Comparison of ENCODE assay signal across 8 mouse cellular contexts in the genomic region with DNA sequence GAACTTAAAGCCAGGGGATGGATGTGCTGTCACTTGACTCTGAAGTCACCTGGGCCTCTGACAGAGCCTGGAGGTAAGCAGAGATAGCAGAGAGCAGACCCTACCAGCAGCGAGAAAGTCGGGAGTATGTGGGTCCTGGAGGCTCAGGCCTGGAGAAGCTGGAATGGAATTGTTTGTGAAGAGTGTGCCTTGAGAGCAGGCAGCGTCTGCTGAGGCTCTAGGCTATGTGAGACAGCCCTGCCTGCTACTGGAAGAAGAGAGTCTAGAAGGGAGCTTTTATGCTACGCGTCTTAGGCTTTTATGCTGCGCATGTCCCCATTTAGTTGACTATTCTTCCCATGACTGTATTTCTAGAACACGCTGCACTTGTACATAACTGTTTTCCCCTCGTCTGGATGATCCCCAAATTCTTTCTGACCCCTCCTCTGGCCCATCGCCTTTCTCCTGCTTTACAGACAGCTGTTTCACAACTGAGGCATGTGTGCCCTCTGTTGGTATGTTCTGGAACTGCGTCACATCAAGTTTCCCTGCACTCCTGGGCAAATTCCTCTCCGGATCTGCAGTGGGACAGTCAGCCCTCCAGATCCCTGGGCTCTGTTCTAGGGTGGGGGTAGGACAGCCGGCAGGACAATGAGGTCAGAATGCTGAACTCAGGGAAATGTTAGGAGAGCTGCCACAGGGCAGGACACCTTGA. TPM values are rescaled to one million over a fixed set of nuclear protein-coding genes. Genes with fewer than 3 reads are reported as not detected.
DNase-seq lines count a peak whose midpoint lies in the region; ATAC-seq and TF ChIP-seq lines count a peak whose summit lies in the region.

No protein-coding gene starts in this region.

- H3K36me3 ChIP-seq in testis, adult 2 months (ENCODE audit: control insufficient read depth, insufficient read depth, low read length), result no peaks in the 10 kb centered on the region
- no peaks in the 10 kb centered on the region for H3K36me3 ChIP-seq in embryonic facial prominence, embryonic 11.5 days (replicated peaks; ENCODE audit: control insufficient read depth, insufficient read depth, low read depth, low read length)
- H3K36me3 ChIP-seq in heart, embryonic 10.5 days, result peaks cover 5% of the 10 kb centered on the region; the same call in 1 of the 2 replicates
- H3K36me3 ChIP-seq in kidney, embryonic 14.5 days (ENCODE audit: control insufficient read depth, insufficient read depth, low read length), result no peaks in the 10 kb centered on the region
- H3K36me3 ChIP-seq in limb, embryonic 13.5 days, result peaks cover 25% of the 10 kb centered on the region
- H3K36me3 ChIP-seq in neural tube, embryonic 11.5 days (ENCODE audit: control insufficient read depth, insufficient read depth, low read length), result no peaks in the 10 kb centered on the region

- H3K4me1 ChIP-seq in testis, adult 2 months (ENCODE audit: control insufficient read depth, insufficient read depth, low read length), result no peaks in the 10 kb centered on the region
- H3K4me1 ChIP-seq in embryonic facial prominence, embryonic 11.5 days (ENCODE audit: control insufficient read depth, insufficient read depth, low read length), result no peaks in the 10 kb centered on the region
- peaks cover 24% of the 10 kb centered on the region for H3K4me1 ChIP-seq in heart, embryonic 10.5 days
- peaks cover 3% of the 10 kb centered on the region; the same call in 1 of the 2 replicates for H3K4me1 ChIP-seq in kidney, embryonic 14.5 days (ENCODE audit: control insufficient read depth, insufficient read depth, low read length)
- peaks cover 25% of the 10 kb centered on the region for H3K4me1 ChIP-seq in limb, embryonic 13.5 days
- no peaks in the 10 kb centered on the region for H3K4me1 ChIP-seq in neural tube, embryonic 11.5 days (ENCODE audit: control insufficient read depth, insufficient read depth, low read length)

- no peak overlapping the region for H3K4me3 ChIP-seq in testis, adult 2 months (ENCODE audit: control insufficient read depth, low read depth, low read length)
- H3K4me3 ChIP-seq in embryonic facial prominence, embryonic 11.5 days (ENCODE audit: low read depth, low read length), result no peak overlapping the region
- H3K4me3 ChIP-seq in heart, embryonic 10.5 days, result no peak overlapping the region
- no peak overlapping the region for H3K4me3 ChIP-seq in kidney, embryonic 14.5 days (ENCODE audit: low read length)
- H3K4me3 ChIP-seq in limb, embryonic 13.5 days, result no peak overlapping the region
- no peak overlapping the region for H3K4me3 ChIP-seq in neural tube, embryonic 11.5 days (ENCODE audit: low read depth, low read length)

- H3K27me3 ChIP-seq in testis, adult 2 months (ENCODE audit: control insufficient read depth, insufficient read depth, low read length), result no peaks in the 10 kb centered on the region
- no peaks in the 10 kb centered on the region for H3K27me3 ChIP-seq in embryonic facial prominence, embryonic 11.5 days (ENCODE audit: control insufficient read depth, insufficient read depth, low read length)
- no peaks in the 10 kb centered on the region for H3K27me3 ChIP-seq in heart, embryonic 10.5 days (ENCODE audit: insufficient read depth, poor library complexity, severe bottlenecking)
- no peaks in the 10 kb centered on the region for H3K27me3 ChIP-seq in kidney, embryonic 14.5 days (ENCODE audit: control insufficient read depth, insufficient read depth, low read length)
- no peaks in the 10 kb centered on the region for H3K27me3 ChIP-seq in limb, embryonic 13.5 days
- H3K27me3 ChIP-seq in neural tube, embryonic 11.5 days (ENCODE audit: control insufficient read depth, insufficient read depth, low read length), result no peaks in the 10 kb centered on the region

- TF ChIP-seq CTCF in testis, adult 2 months (IDR thresholded peaks at IDR 0.05; ENCODE audit: control insufficient read depth, insufficient read depth, insufficient replicate concordance, low read depth, low read length), result peak; percentile 71

- WGBS in embryonic facial prominence, embryonic 11.5 days, result 34% methylated on average over 12 of the region's 12 CpGs
- WGBS in heart, embryonic 10.5 days, result 28% methylated on average over 12 of the region's 12 CpGs
- 34% methylated on average over 12 of the region's 12 CpGs for WGBS in kidney, embryonic 14.5 days
- 22% methylated on average over 12 of the region's 12 CpGs for WGBS in limb, embryonic 13.5 days
- 35% methylated on average over 12 of the region's 12 CpGs for WGBS in neural tube, embryonic 11.5 days

- H3K4me2 ChIP-seq in embryonic facial prominence, embryonic 11.5 days (ENCODE audit: low read depth, low read length), result no peak overlapping the region
- H3K4me2 ChIP-seq in kidney, embryonic 14.5 days (replicated peaks; ENCODE audit: low read depth, low read length), result no peak overlapping the region; the same call in 1 of the 2 replicates
- H3K4me2 ChIP-seq in limb, embryonic 13.5 days (replicated peaks), result 0 out of 2 replicates have a peak overlapping the region, but pooled peaks have one; percentile 28
- H3K4me2 ChIP-seq in neural tube, embryonic 11.5 days (ENCODE audit: low read depth), result no peak overlapping the region

- H3K9me3 ChIP-seq in embryonic facial prominence, embryonic 11.5 days (replicated peaks; ENCODE audit: control insufficient read depth, low read length), result no peaks in the 10 kb centered on the region
- no peaks in the 10 kb centered on the region for H3K9me3 ChIP-seq in heart, embryonic 10.5 days
- H3K9me3 ChIP-seq in kidney, embryonic 14.5 days (ENCODE audit: control insufficient read depth, low read length), result no peaks in the 10 kb centered on the region
- H3K9me3 ChIP-seq in limb, embryonic 13.5 days, result no peaks in the 10 kb centered on the region
- no peaks in the 10 kb centered on the region for H3K9me3 ChIP-seq in neural tube, embryonic 11.5 days (ENCODE audit: control insufficient read depth, low read length)

- 0 out of 2 replicates have a peak, but pooled peaks have one; percentile 19 for ATAC-seq in embryonic facial prominence, embryonic 11.5 days (replicated peaks; ENCODE audit: insufficient number of reproducible peaks, low FRiP score, low TSS enrichment, low read depth)
- ATAC-seq in kidney, embryonic 14.5 days (ENCODE audit: low FRiP score, low TSS enrichment), result peak; percentile 40
- peak; percentile 60 for ATAC-seq in limb, embryonic 13.5 days (ENCODE audit: low FRiP score, low read depth)
- ATAC-seq in neural tube, embryonic 11.5 days (ENCODE audit: insufficient read depth, low FRiP score, low TSS enrichment), result peak; percentile 71

- DNase-seq in testis, postnatal 14 days (ENCODE audit: low spot score), result no peak
- DNase-seq in embryonic facial prominence, embryonic 11.5 days (ENCODE audit: low spot score), result peak; percentile 84
- DNase-seq in heart, embryonic 10.5 days (ENCODE audit: low spot score), result peak; percentile 85
- DNase-seq in neural tube, embryonic 11.5 days (ENCODE audit: low spot score), result peak; percentile 78
- peak; percentile 57 for DNase-seq in thymus, postnatal 14 days

- no peak overlapping the region for H3K9ac ChIP-seq in embryonic facial prominence, embryonic 11.5 days (replicated peaks; ENCODE audit: low read length)
- H3K9ac ChIP-seq in kidney, embryonic 14.5 days (ENCODE audit: low read depth, low read length), result no peak overlapping the region
- H3K9ac ChIP-seq in limb, embryonic 13.5 days, result 0 out of 2 replicates have a peak overlapping the region, but pooled peaks have one; percentile 27
- no peak overlapping the region for H3K9ac ChIP-seq in neural tube, embryonic 11.5 days (ENCODE audit: low read length)

- TF ChIP-seq POLR2A in testis, adult 2 months (IDR thresholded peaks at IDR 0.05; ENCODE audit: control insufficient read depth, low read depth, low read length), result no peak

- H3K27ac ChIP-seq in testis, adult 2 months (ENCODE audit: control insufficient read depth, insufficient read depth, low read depth, low read length), result no peak overlapping the region
- H3K27ac ChIP-seq in embryonic facial prominence, embryonic 11.5 days (replicated peaks; ENCODE audit: low read depth, low read length), result no peak overlapping the region
- peak overlapping the region; percentile 32; the same call in 1 of the 2 replicates for H3K27ac ChIP-seq in heart, embryonic 10.5 days
- H3K27ac ChIP-seq in kidney, embryonic 14.5 days (ENCODE audit: low read depth, low read length), result no peak overlapping the region
- peak overlapping the region; percentile 61; the same call in 1 of the 2 replicates for H3K27ac ChIP-seq in limb, embryonic 13.5 days
- H3K27ac ChIP-seq in neural tube, embryonic 11.5 days (ENCODE audit: low read depth, low read length), result no peak overlapping the region

RNA-seq across cellular contexts. Expression of gene L1td1, which starts 24.2 kb away (rescaled TPM):
- 0.49 and 0.59 TPM in 2 replicates for polyA plus RNA-seq in testis, adult 2 months (2012; rRNA removed)
- polyA plus RNA-seq in embryonic facial prominence, embryonic 11.5 days (2014; fragmentation: Nextera tagmentation; extraction: Ambion mirVana), result 0.24 and 0.32 TPM in 2 replicates
- 0.14 and 0.30 TPM in 2 replicates for polyA plus RNA-seq in heart, embryonic 10.5 days (2016; fragmentation: Nextera tagmentation; extraction: Ambion mirVana)
- polyA plus RNA-seq in kidney, embryonic 14.5 days (2014; fragmentation: Nextera tagmentation; extraction: Ambion mirVana), result 0.64 and 0.79 TPM in 2 replicates
- polyA plus RNA-seq in limb, embryonic 13.5 days (2015; fragmentation: Nextera tagmentation; extraction: Ambion mirVana), result 1.8 and 2.2 TPM in 2 replicates
- 0.20 TPM in 1 of 2 replicates, not detected in the other for polyA plus RNA-seq in neural tube, embryonic 11.5 days (2014; fragmentation: Nextera tagmentation; extraction: Ambion mirVana)

Comparison
In these comparisons a context has a peak if more than half of its experiments do, and no peak if none do; other contexts are left out.
1. H3K27ac ChIP-seq: peak in heart, embryonic 10.5 days (single experiment) and limb, embryonic 13.5 days (single experiment); none in testis, adult 2 months (single experiment), embryonic facial prominence, embryonic 11.5 days (single experiment), kidney, embryonic 14.5 days (single experiment) and neural tube, embryonic 11.5 days (single experiment).
2. ATAC-seq: peak in every context shown above with its lines; median percentile 71 in neural tube, embryonic 11.5 days; 60 in limb, embryonic 13.5 days; 40 in kidney, embryonic 14.5 days; 19 in embryonic facial prominence, embryonic 11.5 days.